Mouse (Mus musculus) forebrain, postnatal 0 days (tissue): ENCODE results near the gene Wdr26. TPM values are rescaled to one million over a fixed set of nuclear protein-coding genes. Genes with fewer than 3 reads are reported as not detected.
A peak's percentile ranks its signal among the peaks of the same experiment; 100 is the strongest.

Source experiments
- ATAC-seq: fragments of 200-750 bp; cut with Nextera tagmentation; 2 replicates; pipeline ENCODE4 v1.8.0; 2017; ENCODE audit warnings: mild to moderate bottlenecking, moderate library complexity
- DNase-seq: peaks from one replicate; pipeline ENCODE4 v3.0.0-alpha.2; 2015
- H3K27ac ChIP-seq: fragments of 300-500 bp; sonication (generic); 2 replicates; pipeline ENCODE4 v1.5.1; 2014; ENCODE audit warnings: low read depth, mild to moderate bottlenecking, antibody characterized with exemption, low read length, moderate library complexity, mixed read lengths
- H3K27me3 ChIP-seq: fragments of 300-500 bp; sonication (generic); 2 replicates; pipeline ENCODE4 v1.6.1; 2014; ENCODE audit warnings: mild to moderate bottlenecking, low read length, mixed read lengths; ENCODE audit not compliant: insufficient read depth
- H3K36me3 ChIP-seq: fragments of 300-500 bp; sonication (generic); 2 replicates; pipeline ENCODE4 v1.6.1; 2014; ENCODE audit warnings: mild to moderate bottlenecking, moderate library complexity; ENCODE audit not compliant: insufficient read depth
- H3K4me1 ChIP-seq: fragments of 300-500 bp; sonication (generic); 2 replicates; pipeline ENCODE4 v1.6.1; 2014; ENCODE audit warnings: antibody characterized with exemption; ENCODE audit not compliant: insufficient read depth
- H3K4me2 ChIP-seq: fragments of 300-500 bp; sonication (generic); 2 replicates; pipeline ENCODE4 v1.6.1; 2014; ENCODE audit warnings: low read depth, mild to moderate bottlenecking, moderate library complexity
- H3K4me3 ChIP-seq: fragments of 300-500 bp; sonication (generic); 2 replicates; pipeline ENCODE4 v1.5.1; 2014; ENCODE audit warnings: low read depth, low read length, mixed read lengths
- H3K9ac ChIP-seq: fragments of 300-500 bp; sonication (generic); 2 replicates; pipeline ENCODE4 v1.6.1; 2014; ENCODE audit warnings: mild to moderate bottlenecking
- H3K9me3 ChIP-seq: fragments of 300-500 bp; sonication (generic); 2 replicates; pipeline ENCODE4 v1.6.1; 2016; ENCODE audit warnings: low read length
- CTCF ChIP-seq: sonication (generic); IDR thresholded peaks from 2 replicates; pipeline ENCODE4 v1.5.1; 2016; ENCODE audit warnings: antibody characterized with exemption, control low read depth, low read depth
- WGBS: fragments of 180-500 bp; shearing (Covaris S2); extraction: QIAGEN DNeasy Blood & Tissue Kit; methylation state at CpG from one replicate; pipeline ENCODE4 v1.1.7; 2014; 5-methylcytosine and 5-hydroxymethylcytosine counted together
- polyA plus RNA-seq: library from polyadenylated mRNA; unstranded; fragments of >200 nt; fragmentation: Nextera tagmentation; extraction: Ambion mirVana; gene quantifications from 2 replicates; pipeline ENCODE4 v1.2.1, GENCODE M21; 2015
- total RNA-seq: library from RNA; depleted of rRNA; stranded (reverse); fragments of >200 nt; gene quantifications from 2 replicates; pipeline ENCODE4 v1.2.3, GENCODE M21; 2014

Gene Wdr26
- total and polyA plus RNA-seq, 2 experiments from 2014 or later, result 43.0 to 55.6 TPM

GRCm38 (mm10) chr1:181234326-181235035 lies 22.7 kb upstream of the Wdr26 start:
- Histone ChIP-seq H3K9me3 (no peaks in the 10 kb centered on the region), H3K27me3 (no peaks in the 10 kb centered on the region), H3K4me1 (no peaks in the 10 kb centered on the region), H3K4me2 (no peak overlapping the region), H3K4me3 (no peak overlapping the region), H3K36me3 (no peaks in the 10 kb centered on the region), H3K27ac (no peak overlapping the region), H3K9ac (no peak overlapping the region)
- DNase-seq, result no peak
- peak; percentile 47; the same call in 1 of the 2 replicates for ATAC-seq
- 52% methylated on average over 8 of the region's 8 CpGs for WGBS
- TF ChIP-seq CTCF, result peak; percentile 25; the same call in 1 of the 2 replicates

GRCm38 (mm10) chr1:181233734-181234133 lies 21.9 kb upstream of the Wdr26 start:
- Histone ChIP-seq H3K4me1 (no peaks in the 10 kb centered on the region), H3K36me3 (no peaks in the 10 kb centered on the region), H3K27me3 (no peaks in the 10 kb centered on the region), H3K27ac (no peak overlapping the region), H3K4me2 (no peak overlapping the region), H3K9me3 (no peaks in the 10 kb centered on the region), H3K4me3 (no peak overlapping the region), H3K9ac (no peak overlapping the region)
- TF ChIP-seq CTCF, result no peak
- 85% methylated on average over 6 of the region's 6 CpGs for WGBS
- no peak for DNase-seq
- ATAC-seq, result no peak

- peak; percentile 71 for TF ChIP-seq CTCF
- no peak overlapping the region for H3K4me2 ChIP-seq
- DNase-seq (peak; percentile 58), ATAC-seq (peak; percentile 65)
- no peaks in the 10 kb centered on the region for H3K27me3 ChIP-seq
- H3K36me3 ChIP-seq, result no peaks in the 10 kb centered on the region
- no peak overlapping the region for H3K9ac ChIP-seq
- no peak overlapping the region for H3K4me3 ChIP-seq
- H3K27ac ChIP-seq, result no peak overlapping the region
- no peaks in the 10 kb centered on the region for H3K4me1 ChIP-seq
- WGBS, result 22% methylated on average over 8 of the region's 8 CpGs
- no peaks in the 10 kb centered on the region for H3K9me3 ChIP-seq
These were observed 20.7 kb upstream of the Wdr26 start for GRCm38 (mm10) chr1:181232307-181233027.

GRCm38 (mm10) chr1:181231821-181232220 lies 20.0 kb upstream of the Wdr26 start:
- Histone ChIP-seq H3K27me3 (no peaks in the 10 kb centered on the region), H3K4me3 (no peak overlapping the region), H3K27ac (no peak overlapping the region), H3K4me2 (no peak overlapping the region), H3K36me3 (no peaks in the 10 kb centered on the region), H3K4me1 (no peaks in the 10 kb centered on the region), H3K9ac (no peak overlapping the region), H3K9me3 (no peaks in the 10 kb centered on the region)
- ATAC-seq (no peak), DNase-seq (no peak)
- 88% methylated on average over 9 of the region's 9 CpGs for WGBS
- TF ChIP-seq CTCF, result no peak

GRCm38 (mm10) chr1:181231262-181231661 lies 19.5 kb upstream of the Wdr26 start:
- Histone ChIP-seq H3K4me2 (no peak overlapping the region), H3K4me3 (no peak overlapping the region), H3K9me3 (no peaks in the 10 kb centered on the region), H3K4me1 (no peaks in the 10 kb centered on the region), H3K27me3 (no peaks in the 10 kb centered on the region), H3K9ac (no peak overlapping the region), H3K36me3 (no peaks in the 10 kb centered on the region), H3K27ac (no peak overlapping the region)
- no peak for TF ChIP-seq CTCF
- ATAC-seq (no peak), DNase-seq (no peak)
- 73% methylated on average over 7 of the region's 7 CpGs for WGBS

GRCm38 (mm10) chr1:181230731-181231148 lies 18.9 kb upstream of the Wdr26 start:
- Histone ChIP-seq H3K4me2 (no peak overlapping the region), H3K27me3 (no peaks in the 10 kb centered on the region), H3K4me1 (no peaks in the 10 kb centered on the region), H3K36me3 (no peaks in the 10 kb centered on the region), H3K4me3 (no peak overlapping the region), H3K27ac (no peak overlapping the region), H3K9me3 (no peaks in the 10 kb centered on the region), H3K9ac (no peak overlapping the region)
- no peak for TF ChIP-seq CTCF
- DNase-seq (no peak), ATAC-seq (no peak)
- WGBS, result 47% methylated on average over 10 of the region's 10 CpGs

- ATAC-seq (no peak), DNase-seq (no peak)
- H3K9ac ChIP-seq, result no peak overlapping the region
- WGBS, result 90% methylated on average over 5 of the region's 5 CpGs
- no peaks in the 10 kb centered on the region for H3K9me3 ChIP-seq
- H3K27me3 ChIP-seq, result no peaks in the 10 kb centered on the region
- no peaks in the 10 kb centered on the region for H3K4me1 ChIP-seq
- no peak overlapping the region for H3K4me3 ChIP-seq
- H3K4me2 ChIP-seq, result no peak overlapping the region
- no peak for TF ChIP-seq CTCF
- no peaks in the 10 kb centered on the region for H3K36me3 ChIP-seq
- H3K27ac ChIP-seq, result no peak overlapping the region
These were observed 17.2 kb upstream of the Wdr26 start for GRCm38 (mm10) chr1:181229046-181229445.
